Mouse (Mus musculus) thymus, postnatal 0 days (tissue): Measurements from ENCODE around the gene Pfkfb4. TPM values are rescaled to one million over a fixed set of nuclear protein-coding genes. Genes with fewer than 3 reads are reported as not detected.

Experiments
- DNase-seq: peaks from one replicate; pipeline ENCODE4 v3.0.0-alpha.2; 2015; ENCODE audit warnings: low spot score
- microRNA counts: library from miRNA; unstranded; fragments of <30 nt; microRNA quantifications from one replicate; lab custom pipeline; 2015
- microRNA-seq: library from miRNA; unstranded; fragments of <30 nt; microRNA quantifications from one replicate; pipeline ENCODE4, GENCODE M21; 2016; ENCODE audit warnings: borderline number of aligned reads
- polyA plus RNA-seq: library from polyadenylated mRNA; unstranded; fragments of >200 nt; fragmentation: Nextera tagmentation; extraction: Ambion mirVana; gene quantifications from 2 replicates; pipeline ENCODE4 v1.2.1, GENCODE M21; 2015

Pfkfb4 gene
- polyA plus RNA-seq, 1 experiment from 2014 or later, result 7.7 TPM

DNA sequence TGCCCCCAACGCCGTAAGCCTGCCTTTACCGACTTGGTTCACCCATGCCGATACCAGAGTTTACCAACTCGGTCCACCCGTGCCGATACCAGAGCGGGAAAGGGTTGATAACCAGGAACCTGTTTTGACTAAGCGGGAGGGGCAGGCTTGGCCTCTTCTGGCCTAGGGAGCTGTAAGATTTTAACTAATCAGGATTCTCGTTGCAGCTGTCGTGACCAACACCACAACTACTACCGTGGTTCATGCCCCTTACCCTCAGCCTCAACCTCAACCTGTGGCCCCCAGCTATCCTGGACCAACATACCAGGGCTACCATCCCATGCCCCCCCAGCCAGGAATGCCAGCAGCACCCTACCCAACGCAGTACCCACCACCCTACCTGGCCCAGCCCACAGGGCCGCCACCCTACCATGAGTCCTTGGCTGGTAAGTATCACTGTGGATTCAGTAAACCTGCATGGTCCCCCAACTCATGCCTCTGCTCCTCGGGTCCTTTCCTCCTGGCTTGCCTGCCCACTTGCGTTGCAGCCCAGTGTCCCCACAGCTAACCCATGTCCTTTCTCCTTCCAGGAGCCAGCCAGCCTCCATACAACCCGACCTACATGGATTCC, 64.6 kb downstream of the Pfkfb4 start:
- no peak for DNase-seq

- DNase-seq, result no peak
Measured at GRCm38 (mm10) chr9:109056916-109057315, 65.3 kb downstream of the Pfkfb4 start.

DNA sequence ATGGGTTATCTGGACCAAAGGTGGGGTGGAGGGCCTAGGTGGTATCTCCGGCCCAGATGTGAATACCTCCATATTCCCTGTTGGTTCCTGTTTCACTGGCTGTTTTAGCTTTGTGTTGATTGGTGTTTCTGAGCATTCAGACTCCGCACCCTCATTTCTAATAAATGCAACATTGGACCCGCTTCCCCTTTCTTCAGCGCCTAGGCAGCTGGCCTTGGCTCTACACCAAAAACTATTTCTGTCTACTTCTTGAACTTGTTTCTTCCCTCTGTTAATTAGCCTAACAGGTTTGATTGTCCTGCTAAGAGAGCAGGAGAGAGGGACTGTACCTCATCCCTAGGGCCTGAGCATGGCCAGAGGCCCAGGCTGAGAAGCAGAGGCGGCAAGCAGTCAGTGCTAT, 66.0 kb downstream of the Pfkfb4 start:
- DNase-seq, result no peak

- DNase-seq, result no peak
Measured at GRCm38 (mm10) chr9:109058006-109058765, 66.6 kb downstream of the Pfkfb4 start.

- DNase-seq, result peak; percentile 81
Measured at GRCm38 (mm10) chr9:109059136-109059903, 67.7 kb downstream of the Pfkfb4 start, which contains the start of gene Trex1. Gene Trex1, minus strand, starts transcription at chr9:109059734.

GRCm38 (mm10) chr9:109060184-109060897, 68.8 kb downstream of the Pfkfb4 start:
- no peak for DNase-seq

DNA sequence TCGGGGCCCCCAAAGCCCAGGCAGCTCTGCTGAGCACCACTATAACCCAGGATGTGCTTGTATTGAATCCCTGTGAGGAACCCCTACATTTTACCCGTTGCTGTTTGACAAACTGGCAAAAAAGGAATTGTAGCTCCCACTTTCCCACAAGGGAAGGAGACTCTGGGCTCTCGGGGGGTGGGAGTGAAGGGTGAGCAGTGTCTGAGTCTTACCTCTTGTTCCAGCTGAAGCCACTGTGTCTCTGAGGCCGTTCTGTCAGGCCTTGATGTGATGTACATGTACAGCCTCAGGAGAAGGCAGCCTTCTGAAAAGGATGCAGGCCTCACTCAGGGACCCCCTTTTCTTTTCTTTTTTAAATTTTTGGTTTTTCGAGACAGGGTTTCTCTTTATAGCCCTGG, 69.3 kb downstream of the Pfkfb4 start:
- DNase-seq, result no peak

DNA sequence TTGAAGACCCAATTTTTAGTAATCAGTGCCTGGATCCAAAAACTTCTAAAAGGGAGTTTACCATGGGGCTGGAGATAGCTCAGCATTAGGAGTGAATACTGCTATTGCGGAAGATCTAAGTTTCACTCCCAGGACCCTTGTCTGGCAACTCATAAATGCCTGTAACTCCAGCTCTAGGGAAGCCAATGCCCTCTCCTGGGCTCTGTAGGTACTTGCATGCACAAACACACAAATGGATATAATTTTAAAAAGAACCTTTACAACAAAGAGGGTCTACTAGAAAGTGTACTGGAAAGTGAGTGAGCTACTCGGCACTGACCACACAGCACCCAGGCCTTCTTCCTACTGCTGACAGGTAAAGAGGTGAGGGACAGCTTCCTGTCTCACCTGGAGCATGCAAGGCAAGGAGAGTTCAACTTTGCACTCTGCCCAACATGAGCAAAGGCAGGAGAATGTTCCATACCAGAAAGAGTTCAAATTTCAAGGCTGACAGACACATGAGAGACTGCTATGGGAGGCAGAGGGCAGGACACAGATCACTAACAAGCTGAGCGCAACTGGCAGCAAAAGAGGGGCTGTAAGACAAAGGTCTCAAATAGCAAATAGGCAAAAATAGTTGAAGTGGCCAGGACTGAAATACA, 76.6 kb downstream of the Pfkfb4 start:
- DNase-seq, result no peak

- DNase-seq, result peak; percentile 90
Measured at GRCm38 (mm10) chr9:109073661-109074573, 82.3 kb downstream of the Pfkfb4 start, which contains the start of gene Atrip. Gene Atrip, minus strand, starts transcription at chr9:109074124.

- no peak for DNase-seq
Measured at GRCm38 (mm10) chr9:109080516-109080915, 88.9 kb downstream of the Pfkfb4 start.

- DNase-seq, result no peak
Measured at GRCm38 (mm10) chr9:109081749-109082123, 90.2 kb downstream of the Pfkfb4 start.

MicroRNAs encoded within 50 kb of the gene (microRNA counts, 519-probe panel; counts per million panel counts)
- 473 counts per million, percentile 71 among the panel's probes with 10 or more counts for microRNA mmu-miR-711 (lab: Ali Mortazavi, UCI)

Small RNA genes within 50 kb of the gene (microRNA-seq; reads per million reads assigned to microRNA genes)
- not detected for gene Mir711

Other genes with a start within 250 kb of the Pfkfb4 start
- 40.9 and 49.8 TPM in 2 replicates for gene Ip6k2, start 208.0 kb upstream of the Pfkfb4 start, polyA plus RNA-seq
- gene Nckipsd, start 183.4 kb upstream of the Pfkfb4 start, polyA plus RNA-seq, result 5.7 and 6.4 TPM in 2 replicates
- gene Celsr3, start 165.5 kb upstream of the Pfkfb4 start, polyA plus RNA-seq, result 0.01 and 0.08 TPM in 2 replicates
- 7.5 and 8.5 TPM in 2 replicates for gene Slc26a6, start 138.5 kb upstream of the Pfkfb4 start, polyA plus RNA-seq
- gene Tmem89, start 77.2 kb upstream of the Pfkfb4 start, polyA plus RNA-seq, result not detected in 2 replicates
- 407 and 414 TPM in 2 replicates for gene Uqcrc1, start 55.1 kb upstream of the Pfkfb4 start, polyA plus RNA-seq
- gene Col7a1, start 38.2 kb upstream of the Pfkfb4 start, polyA plus RNA-seq, result 0.46 and 0.63 TPM in 2 replicates
- gene Ucn2, start 5.8 kb upstream of the Pfkfb4 start, polyA plus RNA-seq, result not detected in 2 replicates
- gene Shisa5, start 46.8 kb downstream of the Pfkfb4 start, polyA plus RNA-seq, result 210 and 212 TPM in 2 replicates
- gene Trex1, start 68.0 kb downstream of the Pfkfb4 start, polyA plus RNA-seq, result 42.1 and 42.4 TPM in 2 replicates
- 23.4 and 28.4 TPM in 2 replicates for gene Atrip, start 82.3 kb downstream of the Pfkfb4 start, polyA plus RNA-seq
- gene Ccdc51, start 90.7 kb downstream of the Pfkfb4 start, polyA plus RNA-seq, result 18.6 and 19.0 TPM in 2 replicates
- gene Tma7, start 90.8 kb downstream of the Pfkfb4 start, polyA plus RNA-seq, result 808 and 867 TPM in 2 replicates
- 3.3 and 3.8 TPM in 2 replicates for gene Plxnb1, start 103.6 kb downstream of the Pfkfb4 start, polyA plus RNA-seq
- not detected in 2 replicates for gene Fbxw21, start 170.3 kb downstream of the Pfkfb4 start, polyA plus RNA-seq
- gene Fbxw13, start 204.2 kb downstream of the Pfkfb4 start, polyA plus RNA-seq, result not detected in 2 replicates
- not detected in 2 replicates for gene Fbxw20, start 243.0 kb downstream of the Pfkfb4 start, polyA plus RNA-seq